Mouse (Mus musculus) lung, postnatal 4 days (tissue): ENCODE measurements at regions not wholly inside any gene's neighbourhood (a gene's known extent, or its start where the extent isn't known, plus 50 kb on each side); places are given as distances from the start of the nearest gene placed in this dataset.

Source experiments
- DNase-seq, 2 experiments: peaks; one replicate each; pipeline ENCODE4 v3.0.0; 2021

DNA sequence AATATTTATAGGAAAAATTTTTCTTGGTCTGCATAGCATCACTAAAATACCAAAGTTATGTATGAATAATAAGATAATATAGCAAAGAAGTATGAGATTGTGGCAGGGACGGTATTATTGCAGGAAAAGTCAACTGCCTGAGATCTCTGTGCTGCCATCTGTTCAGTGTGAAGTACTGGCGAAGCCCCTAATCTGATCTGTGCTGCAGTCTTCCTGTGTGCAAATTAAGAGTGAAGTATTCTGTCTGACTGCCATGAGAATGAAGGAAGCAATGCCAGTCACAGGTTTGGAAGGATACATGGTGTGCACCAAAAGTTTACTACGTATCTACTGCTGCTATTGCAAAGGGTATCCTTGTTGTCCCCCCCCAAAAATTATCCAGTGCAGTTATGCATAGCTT is 501.5 kb downstream of the Rab28 start:
- DNase-seq, result no peak

DNA sequence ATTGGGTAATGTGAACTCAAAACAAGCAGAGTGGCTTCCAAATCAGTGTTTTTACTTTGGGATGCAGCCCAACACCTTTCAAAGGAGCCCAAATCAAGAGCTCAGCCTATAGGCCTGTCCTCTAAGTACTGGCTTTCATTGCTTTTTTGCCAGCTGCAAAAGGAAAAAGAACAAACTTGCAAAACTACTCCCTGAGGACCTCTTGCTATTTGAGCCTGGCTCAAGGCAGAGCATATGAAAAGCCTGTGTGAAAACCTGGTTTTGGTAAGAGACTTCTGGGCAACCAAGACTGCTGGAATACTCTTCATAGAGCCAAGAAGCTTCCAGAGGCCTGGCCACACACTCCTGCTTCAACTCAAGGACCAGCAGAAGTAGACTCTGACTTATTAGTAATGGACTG is 503.5 kb downstream of the Rab28 start:
- no peak for DNase-seq

DNA sequence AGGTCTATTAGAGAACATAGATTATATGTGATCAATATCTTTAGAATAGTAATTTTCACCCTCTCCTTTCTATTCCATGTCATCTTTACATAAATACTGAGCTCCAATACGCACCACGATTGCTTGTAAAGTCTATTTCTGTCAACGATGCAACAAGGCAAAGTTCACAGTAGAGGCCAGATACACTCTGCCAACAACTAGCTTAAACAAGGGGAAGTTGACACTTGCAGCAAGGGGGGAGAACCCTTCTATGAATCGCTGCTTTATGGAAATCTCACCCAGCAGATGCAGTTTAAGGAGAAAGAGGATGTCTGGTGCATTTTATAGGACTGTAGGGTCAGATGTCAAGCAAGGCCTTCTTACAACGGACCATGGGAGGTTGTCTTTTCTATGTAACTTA is 520.8 kb downstream of the Rab28 start:
- peak in 1 of 2 experiments; percentile 6 for DNase-seq

DNA sequence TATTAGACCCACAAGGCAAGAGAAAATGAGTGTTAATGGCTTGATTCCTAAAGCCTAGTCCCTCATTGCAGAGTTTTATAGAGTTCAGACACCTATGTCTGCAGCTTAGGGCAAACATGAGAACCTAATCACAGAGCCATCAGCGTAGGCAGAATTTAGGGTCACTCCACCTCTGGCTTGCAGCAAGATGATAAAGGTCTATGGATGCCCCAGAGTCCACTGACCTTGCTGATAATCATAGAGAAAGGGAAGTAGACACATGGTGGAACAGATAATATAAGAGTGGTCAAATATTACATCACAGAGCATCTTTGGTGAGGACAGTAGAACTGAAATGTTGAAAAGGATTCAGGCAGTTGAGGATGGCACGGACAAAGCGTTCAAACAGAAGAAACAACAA is 530.7 kb downstream of the Rab28 start:
- DNase-seq, result no peak

DNA sequence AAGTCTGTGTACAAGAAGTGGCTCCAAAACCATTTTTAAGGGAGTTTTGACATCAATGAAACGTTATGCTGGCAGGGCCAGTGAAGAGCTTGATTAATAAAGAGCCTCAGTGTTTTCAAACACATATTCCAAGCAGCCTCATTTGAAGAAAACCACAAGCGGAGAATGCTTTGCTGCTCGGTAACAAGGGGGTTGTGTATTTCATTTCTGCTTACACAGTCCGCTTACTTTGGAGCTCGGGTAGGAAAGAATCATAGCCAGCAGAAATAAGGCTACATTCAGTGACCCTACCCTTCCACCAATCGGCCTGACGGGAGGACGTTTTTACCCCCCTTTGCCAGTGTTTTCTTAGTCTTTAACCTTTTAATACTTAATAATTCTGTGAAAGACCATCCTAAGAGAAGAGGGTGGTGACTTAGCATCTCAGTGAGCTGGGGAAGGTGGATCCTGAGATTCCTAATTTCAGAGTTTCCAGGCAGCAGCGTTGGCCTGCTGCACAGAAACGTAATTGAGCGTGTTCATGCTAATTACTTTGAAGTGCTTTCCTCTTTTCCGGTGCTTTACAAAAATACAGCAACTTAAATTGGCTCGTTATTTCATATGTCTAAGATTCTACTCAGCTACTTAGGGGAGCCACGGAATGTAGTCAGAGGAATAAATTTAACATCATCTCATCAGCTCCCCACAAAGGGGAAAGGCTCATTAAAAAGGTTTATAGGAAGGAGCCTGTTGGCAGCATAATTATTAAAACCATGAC is 541.9 kb downstream of the Rab28 start:
- DNase-seq, result no peak

DNA sequence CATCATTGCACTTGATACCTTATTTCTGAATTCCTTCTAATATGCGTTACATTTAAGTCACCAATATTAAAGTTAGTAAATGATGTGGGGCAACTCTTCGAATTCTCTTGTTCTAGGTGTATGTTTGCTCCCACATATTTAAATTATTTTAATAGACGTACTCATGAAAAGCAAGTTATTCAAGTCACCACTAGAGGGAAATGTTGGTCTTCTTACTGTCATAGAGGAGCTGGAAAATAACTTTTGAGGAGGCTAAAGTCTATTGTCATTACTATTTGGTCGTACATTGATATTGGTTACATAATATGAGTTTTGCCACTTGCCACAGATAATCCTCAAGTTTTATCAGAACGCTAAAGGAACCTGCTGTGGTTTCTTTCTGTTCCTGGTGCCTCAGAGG is 582.9 kb downstream of the Rab28 start:
- DNase-seq, result no peak

DNA sequence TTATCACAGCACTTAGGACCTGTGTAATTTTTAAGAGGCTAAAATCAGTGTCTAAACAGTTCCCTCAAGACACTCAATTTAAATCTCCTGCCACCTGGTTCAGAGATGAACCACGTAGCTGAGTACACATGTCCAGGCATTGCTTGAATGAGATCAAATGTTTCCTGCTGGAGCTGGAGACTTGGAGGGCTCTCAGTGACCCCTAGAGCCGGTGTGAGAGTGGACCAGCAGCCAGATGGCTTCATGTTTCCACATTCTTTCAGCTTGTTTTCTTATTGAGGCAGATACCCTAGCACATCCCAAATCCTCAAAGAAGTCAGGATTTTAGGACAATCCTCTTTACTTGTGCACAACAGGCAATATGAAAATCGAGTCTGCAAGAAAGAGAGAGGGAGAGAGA is 590.3 kb downstream of the Rab28 start:
- no peak for DNase-seq

DNA sequence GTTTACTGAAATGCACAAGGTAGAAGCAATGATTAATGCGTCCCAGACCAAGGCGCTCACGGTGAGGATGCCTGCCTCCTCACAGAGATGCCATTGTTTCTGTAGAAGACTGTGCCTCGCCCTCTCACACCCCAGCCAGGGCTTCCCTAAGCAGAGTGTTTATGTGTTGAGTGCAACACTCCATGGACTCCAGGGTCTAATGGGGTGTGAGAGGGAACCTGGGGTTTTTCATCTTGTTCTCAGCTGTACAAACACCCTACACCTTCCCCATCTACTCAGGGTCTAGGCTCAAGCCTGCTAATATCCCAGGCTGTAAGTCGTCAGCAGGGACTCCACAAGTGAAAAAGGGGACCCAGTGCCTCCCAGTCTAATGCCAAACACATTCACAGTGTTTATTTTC is 620.2 kb downstream of the Rab28 start:
- no peak for DNase-seq

DNA sequence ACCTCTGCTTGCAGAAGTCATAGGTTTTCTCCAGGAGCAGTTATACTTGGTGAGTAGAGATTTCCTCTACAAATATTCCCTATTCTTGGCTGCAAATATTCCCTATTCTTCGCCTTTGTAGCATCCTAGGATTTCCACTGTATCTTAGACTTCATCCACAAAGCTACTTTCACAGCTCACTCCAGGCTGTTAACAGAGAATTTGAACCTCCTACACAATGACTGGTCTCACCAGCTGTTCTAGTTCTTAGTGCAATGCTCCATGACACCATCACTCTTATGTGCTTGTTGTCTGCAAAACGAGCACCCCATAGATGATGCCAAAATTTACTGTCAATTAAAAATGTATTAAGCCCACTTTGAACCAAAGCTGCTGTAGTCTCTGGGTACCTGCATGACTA is 631.5 kb downstream of the Rab28 start:
- no peak for DNase-seq

DNA sequence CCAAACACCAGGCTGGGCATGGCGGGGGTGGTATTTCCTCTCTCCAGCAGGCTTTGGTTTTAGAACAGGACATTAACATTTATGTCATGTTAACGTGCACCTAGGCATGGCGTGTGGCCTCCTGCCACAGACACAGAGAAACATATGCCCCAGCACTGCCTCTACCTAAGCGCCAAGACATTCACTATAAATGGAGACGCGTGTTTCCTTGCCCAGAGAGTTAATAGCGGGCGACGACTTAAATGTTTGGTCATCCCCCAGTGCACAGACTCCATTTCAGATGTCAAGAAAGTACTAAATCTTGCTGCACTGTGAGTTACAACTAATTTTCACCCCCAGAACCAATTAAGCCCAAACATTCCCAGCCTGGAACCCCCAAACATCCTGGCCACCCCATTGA is 646.3 kb downstream of the Rab28 start:
- no peak for DNase-seq

DNA sequence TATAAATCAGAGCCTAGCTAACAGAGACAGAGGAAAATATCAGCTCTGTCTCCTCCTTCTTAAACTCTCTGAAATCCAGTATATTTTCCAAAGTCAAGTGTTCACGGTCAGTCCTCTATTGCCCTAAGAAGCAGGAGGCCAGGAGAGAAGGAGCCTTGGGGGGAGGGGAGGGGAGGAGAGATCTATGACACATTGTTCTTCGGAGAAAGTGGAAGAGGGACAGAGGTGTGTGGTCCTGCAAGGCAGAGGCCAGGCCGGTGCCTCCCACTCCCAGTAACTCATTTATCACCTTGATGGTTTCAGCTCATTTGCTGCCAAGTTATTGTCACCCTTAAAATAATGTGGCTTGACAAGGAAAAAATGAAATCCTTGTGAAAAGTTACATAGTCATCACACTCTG is 646.7 kb downstream of the Rab28 start:
- no peak for DNase-seq

DNA sequence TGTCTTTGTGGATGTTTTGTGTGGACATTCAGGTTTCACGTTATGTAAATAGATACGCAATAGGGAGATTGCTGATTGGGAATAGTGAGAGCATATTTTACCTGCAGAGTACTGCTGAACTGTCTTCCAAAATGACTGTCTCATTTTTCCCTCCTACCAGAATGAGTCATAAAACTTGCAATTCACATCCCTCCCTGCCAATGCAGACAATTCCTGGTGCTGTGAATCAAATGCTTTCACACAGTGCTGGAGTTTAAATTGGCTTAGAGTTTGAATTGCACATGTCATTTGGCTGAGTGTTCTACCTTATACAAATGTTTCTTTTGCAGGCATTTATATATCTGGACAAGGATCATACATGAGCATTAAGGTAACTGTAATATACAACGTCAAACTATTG is 649.9 kb downstream of the Rab28 start:
- DNase-seq, result no peak

DNA sequence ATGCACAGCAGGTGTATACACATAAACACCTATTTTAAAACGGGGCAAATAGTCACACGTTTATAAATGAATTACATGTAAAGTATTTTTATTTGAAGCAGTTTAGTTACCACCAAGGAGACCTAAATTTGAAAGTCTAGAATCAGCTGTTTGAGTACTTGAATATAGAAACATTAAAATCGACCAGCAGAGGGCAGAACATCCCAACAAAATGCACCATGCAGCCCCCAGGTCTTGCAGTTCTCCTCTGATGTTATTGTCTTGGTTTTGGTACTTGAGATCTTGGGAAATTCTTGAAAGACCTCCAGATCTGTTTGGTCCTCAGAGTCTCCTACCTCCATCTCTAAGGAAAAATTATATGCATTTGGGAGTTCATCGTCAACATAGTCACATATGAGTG is 656.0 kb downstream of the Rab28 start:
- no peak for DNase-seq

DNA sequence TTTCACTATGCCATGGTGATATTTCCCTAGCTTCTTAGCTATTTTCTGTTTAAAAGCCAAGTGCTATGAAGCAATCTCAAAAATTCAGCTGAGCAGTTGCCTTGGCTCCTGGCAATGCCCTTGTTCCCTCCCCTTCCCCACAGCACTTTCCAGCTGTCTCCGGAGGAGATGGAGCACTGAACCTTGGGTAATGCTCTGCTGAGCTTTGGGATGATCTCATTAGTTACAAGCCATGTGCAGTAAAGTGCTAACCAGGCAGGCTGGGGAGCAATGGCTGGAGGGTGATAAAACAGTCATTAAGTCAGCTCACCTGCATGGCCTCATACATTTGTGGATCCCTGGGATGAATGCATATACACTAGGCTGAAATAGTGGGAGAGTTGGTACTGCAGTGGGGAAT is 659.4 kb downstream of the Rab28 start:
- DNase-seq, result peak in 1 of 2 experiments; percentile 27

DNA sequence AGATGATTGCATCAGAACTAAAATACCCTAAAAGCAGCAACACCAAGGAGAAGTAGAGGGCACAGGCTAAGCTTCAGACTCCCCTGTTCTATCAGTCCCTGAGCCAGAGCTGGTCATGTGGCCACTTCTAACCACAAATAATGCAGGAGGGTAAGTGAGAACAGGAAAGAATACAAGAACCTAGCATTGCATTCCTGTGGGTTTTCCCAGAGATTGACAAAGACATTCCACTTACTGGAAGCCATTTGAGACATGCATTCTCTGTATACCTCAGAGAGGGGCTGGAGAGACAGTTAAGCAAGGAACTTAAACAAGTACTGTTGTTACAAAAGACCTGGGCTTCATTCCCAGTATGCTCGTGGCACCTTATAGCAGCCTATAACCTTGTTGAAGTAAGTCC is 662.7 kb downstream of the Rab28 start:
- no peak for DNase-seq

DNA sequence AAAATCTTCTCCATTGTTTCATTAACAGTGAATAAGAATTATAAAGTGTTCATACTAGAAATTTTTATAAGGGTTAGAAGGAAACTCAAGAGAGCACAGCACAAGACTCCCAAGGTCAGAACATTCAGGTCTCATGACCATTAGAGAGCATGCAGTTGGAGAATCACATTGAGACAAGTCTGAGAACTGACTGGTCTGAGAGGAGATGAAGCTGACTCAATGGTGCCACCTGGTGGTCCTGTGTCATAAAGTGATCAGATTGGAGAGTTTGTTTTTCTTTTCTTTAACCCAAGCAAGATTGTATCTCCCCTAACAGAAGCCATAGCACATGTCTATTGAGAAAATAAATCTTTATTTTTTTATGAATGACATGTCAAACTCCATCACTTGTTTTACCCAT is 663.5 kb downstream of the Rab28 start:
- peak in 1 of 2 experiments; percentile 53 for DNase-seq

DNA sequence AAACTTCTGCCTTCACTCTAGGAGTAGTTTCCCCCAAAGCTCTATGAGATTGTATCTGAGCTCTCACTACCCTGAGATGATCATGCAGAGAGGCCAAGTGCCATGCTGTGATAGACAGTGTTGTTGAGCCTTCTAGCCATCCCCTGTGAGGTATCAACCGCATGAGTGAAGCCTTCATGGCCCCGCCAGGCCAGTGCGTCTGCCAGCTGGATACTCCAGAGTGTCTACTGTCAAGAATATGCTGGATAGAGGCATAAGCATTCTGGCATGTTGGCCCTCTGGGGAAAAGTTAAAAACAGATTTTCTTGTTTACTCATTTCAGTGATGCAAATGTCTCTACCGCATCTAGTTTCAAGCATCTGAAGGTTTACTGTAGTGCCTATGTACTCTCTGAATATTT is 669.2 kb downstream of the Rab28 start:
- no peak for DNase-seq

DNA sequence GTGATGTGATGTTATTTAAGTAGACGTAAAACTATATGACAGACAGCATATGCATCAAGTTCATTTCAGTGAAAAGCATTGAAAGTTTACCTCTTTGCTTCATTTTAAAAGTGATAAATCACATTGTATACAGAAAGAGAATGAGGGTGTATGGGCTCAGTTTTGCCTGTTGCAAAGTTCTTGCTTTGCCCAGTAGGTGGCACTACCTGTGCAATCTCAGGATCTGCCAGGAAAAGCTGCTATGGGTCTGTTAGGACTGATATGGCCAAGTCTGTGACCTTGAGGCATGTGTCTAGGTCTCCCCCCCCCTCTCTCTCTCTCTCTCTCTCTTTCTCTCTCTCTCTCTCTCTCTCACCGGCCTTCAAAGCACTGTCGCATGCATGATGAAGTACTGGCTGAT is 701.3 kb downstream of the Rab28 start:
- no peak for DNase-seq

DNA sequence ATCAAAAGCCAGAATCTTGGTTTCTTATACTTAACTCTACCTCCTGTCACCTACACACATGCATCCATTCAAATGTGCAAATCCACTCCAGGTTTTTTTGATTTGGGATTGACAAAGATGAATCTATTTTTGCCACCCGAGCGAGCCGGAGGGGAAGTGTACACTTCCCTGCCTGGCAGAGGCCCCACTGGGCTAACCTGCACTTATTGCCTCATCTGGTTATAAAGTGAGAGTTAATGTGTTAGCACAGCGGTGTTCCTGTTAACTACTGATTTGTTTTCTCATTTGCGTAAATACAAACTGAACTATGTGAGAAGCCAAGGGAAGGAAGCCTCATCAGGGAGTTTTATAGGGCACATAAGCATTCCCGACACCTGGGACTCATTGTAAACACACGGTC is 721.4 kb downstream of the Rab28 start:
- no peak for DNase-seq

DNA sequence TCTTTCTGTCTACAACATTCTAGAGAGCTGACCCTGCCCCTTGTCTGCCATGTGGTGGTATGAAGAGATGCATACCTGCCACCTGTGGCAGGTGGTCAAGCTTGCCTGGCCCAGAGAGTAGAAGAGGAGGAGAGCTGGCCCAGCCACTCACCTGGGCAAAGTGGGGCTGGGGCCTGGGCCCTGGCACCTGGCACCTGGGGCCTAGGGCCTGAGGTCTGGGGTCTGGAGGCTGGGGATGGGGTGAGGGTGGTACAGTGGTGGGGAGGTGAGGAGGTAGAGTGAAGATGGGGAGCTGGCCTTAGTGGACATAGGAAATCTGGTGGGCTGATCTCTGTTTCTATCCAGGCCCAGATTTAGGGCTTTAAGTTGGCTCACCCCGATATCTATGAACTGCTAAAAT is 733.1 kb downstream of the Rab28 start:
- DNase-seq, result no peak

DNA sequence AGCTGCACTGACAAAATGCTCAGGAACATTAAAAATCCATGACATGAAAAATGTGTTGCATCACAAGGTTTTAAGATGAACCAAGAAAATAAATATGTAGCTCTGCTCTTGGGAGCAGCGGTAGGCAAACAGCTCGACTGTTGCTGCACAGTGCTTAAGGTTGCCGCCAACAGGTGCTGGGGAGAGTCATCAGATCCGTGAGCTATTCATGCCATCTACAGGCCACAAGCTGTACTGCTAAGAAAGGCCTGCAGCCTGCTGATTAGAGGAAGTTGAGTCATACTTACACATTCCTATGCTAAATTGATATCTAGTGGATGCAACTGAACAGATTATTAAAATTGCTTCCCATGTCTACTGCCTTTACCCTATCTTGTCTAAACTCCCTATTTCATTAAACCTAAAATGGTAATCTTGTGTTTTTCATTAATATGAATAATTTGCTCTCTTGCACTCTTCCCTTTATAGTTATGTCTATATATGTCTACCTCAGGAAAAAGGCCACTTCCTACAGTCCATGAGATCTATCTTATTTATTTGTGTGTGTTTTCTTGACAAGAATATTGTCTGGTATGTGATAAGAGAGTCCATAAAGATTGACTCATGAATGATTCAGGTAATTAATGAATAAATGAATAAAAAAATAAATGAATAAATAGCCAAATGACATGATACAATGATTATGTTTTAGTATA is 754.9 kb downstream of the Rab28 start:
- peak in 1 of 2 experiments; percentile 29 for DNase-seq

DNA sequence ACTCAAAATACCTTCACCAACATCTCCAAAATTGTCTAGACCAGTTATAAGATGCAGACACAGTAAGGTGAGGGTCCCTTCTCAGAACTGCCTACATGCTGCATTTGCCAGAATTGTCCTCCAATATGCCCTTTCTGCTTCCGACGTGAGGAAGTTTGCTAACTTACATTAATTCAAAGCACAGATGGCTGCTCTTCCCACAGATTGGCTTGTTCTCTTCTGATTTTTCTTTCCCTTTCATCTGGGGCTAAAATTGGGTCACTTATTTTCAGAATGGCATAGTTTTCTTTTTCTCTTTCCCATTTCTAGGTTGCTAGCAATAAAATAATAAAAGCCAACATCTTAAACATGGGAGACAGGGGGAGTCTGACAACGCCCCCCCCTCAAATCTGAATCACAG is 778.8 kb downstream of the Rab28 start:
- DNase-seq, result no peak

DNA sequence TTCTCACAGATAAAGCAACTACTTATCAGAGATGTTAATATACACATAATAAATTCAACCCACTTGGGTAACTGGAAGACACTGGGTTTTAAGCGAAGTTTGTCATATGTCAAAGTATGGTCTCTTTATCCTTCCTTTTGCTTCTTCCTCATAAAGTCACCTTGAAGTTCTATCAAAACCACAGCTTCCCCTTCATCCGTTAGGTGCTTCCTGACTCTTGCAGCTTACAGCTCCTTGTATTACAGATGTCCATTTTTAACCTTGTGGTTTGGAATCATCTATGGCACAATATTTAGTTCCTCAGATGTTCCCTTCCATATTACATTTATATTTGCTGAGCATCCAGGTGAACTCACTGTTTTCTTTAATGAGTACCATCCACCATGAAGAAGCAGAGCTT is 787.0 kb downstream of the Rab28 start:
- DNase-seq, result no peak

DNA sequence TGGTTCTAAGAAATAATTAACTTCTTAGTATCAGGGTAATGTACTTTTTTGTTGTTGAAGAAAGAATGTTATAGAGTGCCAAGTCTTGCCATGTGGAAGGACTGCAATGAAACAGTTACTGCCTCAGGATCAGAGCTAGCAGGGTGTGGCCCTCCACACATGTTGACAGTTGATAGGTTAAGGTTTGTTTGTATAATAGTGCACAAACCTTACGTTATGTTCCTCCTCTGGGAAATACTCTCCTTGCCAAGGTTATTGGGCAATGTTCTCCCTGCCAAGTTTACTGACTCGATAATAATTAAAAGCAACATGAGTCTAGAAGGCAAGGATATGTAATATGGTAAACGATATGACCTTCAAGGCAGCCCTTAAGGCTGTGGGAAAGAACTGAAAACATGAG is 799.2 kb downstream of the Rab28 start:
- no peak for DNase-seq

DNA sequence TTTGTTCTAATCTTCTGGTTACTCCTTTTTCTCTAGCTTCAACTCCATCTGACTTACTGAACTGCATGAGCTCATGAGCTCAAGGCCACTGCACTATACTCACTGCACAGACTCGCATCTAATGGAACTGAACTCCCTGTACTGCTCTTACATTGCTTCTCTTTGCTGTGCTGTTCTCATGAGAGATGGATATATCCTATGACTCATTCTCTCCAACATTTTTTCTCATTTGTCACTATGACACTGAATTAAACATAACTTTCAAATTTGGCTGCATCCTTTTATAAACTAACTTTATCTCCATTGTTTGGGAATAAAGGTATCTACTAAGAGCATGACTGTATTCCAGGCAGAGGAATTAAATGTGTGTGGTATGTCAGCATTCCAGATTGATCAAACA is 806.2 kb downstream of the Rab28 start:
- no peak for DNase-seq
